Comparison of ENCODE assay signal across 20 mouse cellular contexts in the genomic region with DNA sequence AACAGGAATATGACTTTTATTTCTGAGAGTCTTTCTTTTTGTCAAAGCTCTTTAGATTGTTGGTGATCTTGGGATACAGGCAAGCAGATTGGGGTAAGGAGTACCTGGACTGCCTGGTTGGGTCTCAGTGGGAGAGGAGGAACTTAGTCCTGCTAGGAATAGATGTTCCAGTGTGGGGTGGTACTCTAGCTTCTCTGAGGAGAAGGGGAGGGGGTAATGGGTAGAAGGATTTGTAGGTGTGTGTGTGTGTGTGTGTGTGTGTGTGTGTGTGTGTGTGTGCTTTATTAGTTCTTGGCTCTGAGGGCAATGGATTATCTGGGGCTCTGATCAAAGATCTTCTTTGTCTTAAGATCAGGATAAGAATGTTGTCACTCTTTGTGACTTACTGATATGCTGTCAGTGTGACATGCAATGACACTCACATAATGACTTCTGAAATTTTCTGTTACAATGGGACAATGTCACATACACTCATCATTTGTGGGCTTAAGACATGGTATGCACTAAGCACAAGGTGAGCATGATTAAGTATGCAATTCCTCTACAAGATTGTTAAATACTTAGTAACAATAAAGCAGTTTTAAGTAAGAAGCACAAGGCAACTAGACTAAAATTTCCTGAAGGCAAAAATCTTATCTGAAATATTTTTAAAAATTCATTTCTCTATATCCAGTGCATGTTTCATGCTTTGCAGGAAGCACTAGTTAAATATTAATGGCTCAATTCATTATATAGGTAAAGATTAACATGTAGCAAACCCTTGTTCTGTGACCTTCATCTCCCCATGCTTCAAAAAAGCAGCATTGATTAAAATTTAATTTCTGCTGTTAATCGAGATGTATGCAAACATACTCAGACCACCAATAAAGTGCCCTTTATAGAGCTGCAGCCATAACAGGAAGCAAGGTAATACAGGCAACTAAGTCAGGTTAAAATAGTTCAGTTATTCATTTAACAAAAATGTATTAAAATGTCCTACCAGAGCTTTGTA.
"Had no signal": no experiment of that assay in that cellular context is flagged by ENCODE, and none has a peak within 500 bp of the region (broad histone marks: within the 10 kb centered on the region; RNA-seq: fewer than 3 reads in every experiment).

No protein-coding gene starts in this region.

- H3K4me3 ChIP-seq: limb, embryonic 12.5 days; limb, embryonic 15.5 days; midbrain, embryonic 12.5 days; midbrain, embryonic 15.5 days; neural tube, embryonic 12.5 days; neural tube, embryonic 15.5 days had no signal

- H3K9me3 ChIP-seq: limb, embryonic 12.5 days; limb, embryonic 15.5 days; midbrain, embryonic 12.5 days; midbrain, embryonic 15.5 days; neural tube, embryonic 12.5 days; neural tube, embryonic 15.5 days had no signal

- H3K4me2 ChIP-seq: limb, embryonic 12.5 days; limb, embryonic 15.5 days; liver, embryonic 11.5 days; lung, embryonic 14.5 days; midbrain, embryonic 12.5 days; midbrain, embryonic 15.5 days; neural tube, embryonic 12.5 days; neural tube, embryonic 15.5 days had no signal

- H3K27me3 ChIP-seq: limb, embryonic 12.5 days; limb, embryonic 15.5 days; midbrain, embryonic 12.5 days; midbrain, embryonic 15.5 days; neural tube, embryonic 12.5 days; neural tube, embryonic 15.5 days had no signal

- H3K36me3 ChIP-seq: limb, embryonic 12.5 days; limb, embryonic 15.5 days; midbrain, embryonic 12.5 days; midbrain, embryonic 15.5 days; neural tube, embryonic 12.5 days; neural tube, embryonic 15.5 days had no signal

- H3K27ac ChIP-seq: limb, embryonic 12.5 days; limb, embryonic 15.5 days; liver, embryonic 14.5 days; macrophage; midbrain, embryonic 12.5 days; midbrain, embryonic 15.5 days; neural tube, embryonic 12.5 days; neural tube, embryonic 15.5 days had no signal

- H3K4me1 ChIP-seq: limb, embryonic 12.5 days; limb, embryonic 15.5 days; midbrain, embryonic 12.5 days; midbrain, embryonic 15.5 days; neural tube, embryonic 12.5 days; neural tube, embryonic 15.5 days had no signal

- DNase-seq: left cerebral cortex, postnatal 4 days; liver, postnatal 0 days; lung, embryonic 14.5 days; right cerebral cortex, adult 18-20 months; right cerebral cortex, postnatal 14 days; right cerebral cortex, postnatal 4 days; thymus, adult 2 months; thymus, postnatal 14 days; thymus, postnatal 4 days had no signal

- H3K9ac ChIP-seq: limb, embryonic 12.5 days; limb, embryonic 15.5 days; liver, embryonic 14.5 days; liver, postnatal 0 days; lung, embryonic 14.5 days; midbrain, embryonic 12.5 days; midbrain, embryonic 15.5 days; neural tube, embryonic 12.5 days; neural tube, embryonic 15.5 days had no signal

- ATAC-seq: hindbrain, embryonic 16.5 days; liver, postnatal 0 days; lung, postnatal 0 days; midbrain, embryonic 15.5 days had no signal
